Mouse (Mus musculus): ENCODE results near the gene Ficd.

Gene Ficd

GRCm38 (mm10) chr5:113730641-113731121 is 4.9 kb upstream of the Ficd start:
- no peak for DNase-seq (ENCODE audit: low spot score)

- no peak for DNase-seq (ENCODE audit: low spot score)
These were observed 4.4 kb upstream of the Ficd start for GRCm38 (mm10) chr5:113731174-113731573.

- peak; percentile 72 for DNase-seq (ENCODE audit: low spot score)
These were observed 3.4 kb upstream of the Ficd start for GRCm38 (mm10) chr5:113732182-113732581.

- DNase-seq (ENCODE audit: low spot score), result peak; percentile 27
These were observed 1.2 kb upstream of the Ficd start for GRCm38 (mm10) chr5:113734376-113734775.

- DNase-seq (ENCODE audit: low spot score), result no peak
These were observed 619 bp upstream of the Ficd start for GRCm38 (mm10) chr5:113735023-113735344.

- DNase-seq (ENCODE audit: low spot score), result peak; percentile 21
These were observed 505 bp downstream of the Ficd start for GRCm38 (mm10) chr5:113736113-113736502.

- DNase-seq (ENCODE audit: low spot score), result peak; percentile 12
These were observed 1.0 kb downstream of the Ficd start for GRCm38 (mm10) chr5:113736522-113737164.

- DNase-seq (ENCODE audit: low spot score), result no peak
These were observed 2.1 kb downstream of the Ficd start for GRCm38 (mm10) chr5:113737607-113738237.

GRCm38 (mm10) chr5:113747629-113748028 is 12.0 kb downstream of the Ficd start:
- DNase-seq (ENCODE audit: low spot score), result no peak

GRCm38 (mm10) chr5:113748556-113749331 is 13.1 kb downstream of the Ficd start:
- DNase-seq (ENCODE audit: low spot score), result no peak

GRCm38 (mm10) chr5:113751521-113752157 is 16.0 kb downstream of the Ficd start:
- DNase-seq (ENCODE audit: low spot score), result no peak

GRCm38 (mm10) chr5:113755347-113756030 is 19.9 kb downstream of the Ficd start:
- no peak for DNase-seq (ENCODE audit: low spot score)

- no peak for DNase-seq (ENCODE audit: low spot score)
These were observed 26.0 kb downstream of the Ficd start for GRCm38 (mm10) chr5:113761585-113761984.

GRCm38 (mm10) chr5:113764426-113764825 is 28.8 kb downstream of the Ficd start:
- DNase-seq (ENCODE audit: low spot score), result no peak

- no peak for DNase-seq (ENCODE audit: low spot score)
These were observed 30.3 kb downstream of the Ficd start for GRCm38 (mm10) chr5:113765641-113766526.

- DNase-seq (ENCODE audit: low spot score), result no peak
These were observed 33.2 kb downstream of the Ficd start for GRCm38 (mm10) chr5:113768806-113769205.

GRCm38 (mm10) chr5:113771213-113772162 is 35.9 kb downstream of the Ficd start:
- DNase-seq (ENCODE audit: low spot score), result peak; percentile 91

GRCm38 (mm10) chr5:113772450-113772895 is 36.9 kb downstream of the Ficd start, which contains the start of the genes Sart3 and Iscu:
TSS of gene Sart3 (minus strand) at chr5:113772510.
TSS of gene Iscu (plus strand) at chr5:113772748.
- peak; percentile 95 for DNase-seq (ENCODE audit: low spot score)

GRCm38 (mm10) chr5:113772905-113773519 is 37.4 kb downstream of the Ficd start:
- DNase-seq (ENCODE audit: low spot score), result peak; percentile 31

Data from retina, embryonic 14.5 days (tissue).